Mouse (Mus musculus) olfactory bulb, adult 2 months (tissue): ENCODE results near the gene Psg18. TPM values are rescaled to one million over a fixed set of nuclear protein-coding genes. Genes with fewer than 3 reads are reported as not detected.
"Not testable (repeated sequence)": the region's sequence is repeated elsewhere in the genome, so short reads cannot be mapped to it uniquely, and the experiment has no call there.

Experiments
- H3K27ac ChIP-seq: fragments of 200-500 bp; 2 replicates; pipeline ENCODE4 v1.5.1; 2012; ENCODE audit warnings: low read depth, low read length; ENCODE audit not compliant: insufficient read depth
- H3K4me1 ChIP-seq: fragments of 200-500 bp; 2 replicates; pipeline ENCODE4 v1.6.1; 2012; ENCODE audit warnings: low read length; ENCODE audit not compliant: control insufficient read depth, insufficient read depth
- H3K4me3 ChIP-seq: fragments of 200-500 bp; 2 replicates; pipeline ENCODE4 v1.5.1; 2012; ENCODE audit warnings: mild to moderate bottlenecking, low read depth, low read length, moderate library complexity; ENCODE audit not compliant: insufficient read depth
- CTCF ChIP-seq: fragments of 200-500 bp; IDR thresholded peaks from 2 replicates; pipeline ENCODE4 v1.5.1; 2012; ENCODE audit warnings: low read depth, mild to moderate bottlenecking, low read length, moderate library complexity; ENCODE audit not compliant: insufficient read depth
- POLR2A ChIP-seq: fragments of 200-500 bp; IDR thresholded peaks from 2 replicates; pipeline ENCODE4 v1.6.1; 2012; ENCODE audit warnings: mild to moderate bottlenecking, low read depth, low read length, moderate library complexity; ENCODE audit not compliant: insufficient read depth
- WGBS: fragments of 180-500 bp; shearing (Covaris S2); methylation state at CpG from one replicate; pipeline ENCODE4 v1.1.7; 2018; 5-methylcytosine and 5-hydroxymethylcytosine counted together
- polyA plus RNA-seq: library from polyadenylated mRNA; stranded (reverse); fragments of >200 nt; gene quantifications from 2 replicates; pipeline ENCODE4 v1.2.4, GENCODE M21; 2012; ENCODE audit warnings: low replicate concordance; ENCODE audit not compliant: missing spikeins, insufficient read depth, insufficient read length

Psg18 gene
- polyA plus RNA-seq = not detected in 2 replicates

DNA sequence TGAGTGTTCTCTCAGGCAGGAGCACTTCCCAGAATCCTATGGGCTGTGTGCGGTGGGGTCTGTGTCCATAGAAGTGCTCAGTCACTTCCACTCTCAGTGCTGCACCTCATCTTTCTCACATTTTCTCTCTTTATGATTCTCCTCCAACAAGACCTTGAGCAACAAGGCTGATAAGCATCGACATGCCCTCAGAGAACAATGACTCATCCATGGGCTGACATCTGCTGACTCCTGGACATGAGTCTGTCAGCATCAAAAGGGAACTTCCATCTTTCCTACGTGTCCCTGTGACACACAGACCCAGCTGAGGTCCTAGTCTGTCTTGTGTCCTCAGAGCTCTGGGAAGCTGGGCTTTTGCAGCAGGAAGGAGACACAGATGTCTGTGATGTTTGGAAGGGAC, at the start of gene Psg18:
Psg18 (minus strand) TSS at position 101 of the 400 bp plus-strand sequence.
- H3K4me3 ChIP-seq, H3K4me1 ChIP-seq, H3K27ac ChIP-seq: not testable (repeated sequence)
- WGBS = 66% methylated on average over 3 of the region's 3 CpGs

GRCm38 (mm10) chr7:18403407-18403806, 48.6 kb upstream of the Psg18 start:
- Histone ChIP-seq H3K27ac (no peak overlapping the region), H3K4me1 (no peaks in the 10 kb centered on the region), H3K4me3 (peak overlapping the region; percentile 26; the same call in 1 of the 2 replicates)
- WGBS = 48% methylated on average over 11 of the region's 11 CpGs
- no peak for TF ChIP-seq CTCF

GRCm38 (mm10) chr7:18402527-18403237, 47.9 kb upstream of the Psg18 start:
- Histone ChIP-seq H3K4me3 (peak overlapping the region; percentile 26; the same call in 1 of the 2 replicates), H3K4me1 (no peaks in the 10 kb centered on the region), H3K27ac (no peak overlapping the region)
- TF ChIP-seq POLR2A = no peak
- TF ChIP-seq CTCF = no peak
- WGBS = 34% methylated on average over 35 of the region's 35 CpGs

GRCm38 (mm10) chr7:18391483-18391882, 36.7 kb upstream of the Psg18 start:
- not testable (repeated sequence) for H3K4me1 ChIP-seq, H3K27ac ChIP-seq, H3K4me3 ChIP-seq
- 84% methylated on average over 4 of the region's 4 CpGs for WGBS

GRCm38 (mm10) chr7:18378295-18378694, 23.5 kb upstream of the Psg18 start:
- Histone ChIP-seq H3K27ac (no peak overlapping the region), H3K4me1 (no peaks in the 10 kb centered on the region), H3K4me3 (no peak overlapping the region)
- TF ChIP-seq POLR2A (no peak), CTCF (no peak)
- 58% methylated on average over 2 of the region's 2 CpGs for WGBS

GRCm38 (mm10) chr7:18335411-18335810, 19.4 kb downstream of the Psg18 start:
- H3K4me1 ChIP-seq, H3K27ac ChIP-seq, H3K4me3 ChIP-seq: not testable (repeated sequence)
- 74% methylated on average over 6 of the region's 6 CpGs for WGBS

Other genes with a start within 250 kb of the Psg18 start
- not detected in 2 replicates for gene Igfl3, start 178.5 kb downstream of the Psg18 start, polyA plus RNA-seq
- not detected in 2 replicates for gene Mill1, start 109.7 kb downstream of the Psg18 start, polyA plus RNA-seq
- gene Psg28, start 77.0 kb upstream of the Psg18 start, polyA plus RNA-seq = not detected in 2 replicates
- gene Psg26, start 129.2 kb upstream of the Psg18 start, polyA plus RNA-seq = not detected in 2 replicates
- not detected in 2 replicates for gene Psg25, start 177.3 kb upstream of the Psg18 start, polyA plus RNA-seq
- gene Psg27, start 212.3 kb upstream of the Psg18 start, polyA plus RNA-seq = not detected in 2 replicates